ENCODE assay signal across 12 mouse cellular contexts in the genomic region with DNA sequence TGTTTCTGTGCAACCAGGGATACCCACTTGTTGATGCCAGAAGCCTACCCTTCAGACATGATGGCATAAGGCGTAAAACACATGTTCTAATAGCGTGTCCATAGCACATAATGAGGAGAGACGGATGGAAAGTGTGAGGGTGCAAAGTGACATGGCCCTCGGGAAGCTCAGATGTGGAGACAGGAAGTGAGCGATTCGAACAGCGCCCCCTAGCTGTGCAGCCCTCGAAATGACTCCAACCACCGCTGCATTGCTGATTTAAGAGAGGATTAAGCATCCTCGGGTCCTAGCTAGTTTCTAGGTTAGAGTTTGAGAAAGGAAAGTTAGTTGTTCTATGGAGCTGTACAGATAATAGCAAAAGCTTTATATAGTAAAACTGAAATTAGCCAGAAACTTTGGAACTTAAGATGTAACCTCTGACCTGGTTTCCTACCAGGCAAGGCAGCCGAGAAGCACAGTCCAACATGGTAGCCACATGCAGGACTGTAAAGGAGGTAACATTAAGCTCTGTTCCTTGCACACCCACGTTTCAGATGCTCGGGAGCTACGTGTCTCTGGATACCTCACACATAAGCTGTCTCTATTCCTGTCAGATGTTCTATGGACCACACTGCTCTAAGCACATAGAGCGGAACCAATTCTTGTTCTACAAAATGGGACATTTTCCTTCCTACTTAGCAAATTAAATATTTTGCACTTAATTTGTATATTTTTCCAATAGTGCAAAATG.
A peak's percentile ranks its signal among the peaks of the same experiment; 100 is the strongest.
DNase-seq lines count a peak whose midpoint lies in the region; ATAC-seq and TF ChIP-seq lines count a peak whose summit lies in the region.
"Had no signal": no experiment of that assay in that cellular context is flagged by ENCODE, and none has a peak within 500 bp of the region (broad histone marks: within the 10 kb centered on the region; RNA-seq: fewer than 3 reads in every experiment).

No protein-coding gene starts in this region.

- peak; percentile 3 for DNase-seq in thymus, adult 2 months
- DNase-seq in thymus, adult 18-20 months = no peak
- DNase-seq in testis, postnatal 10 days (ENCODE audit: low spot score) = peak; percentile 48
- DNase-seq in kidney, postnatal 4 days = no peak
- DNase-seq: right cerebral cortex, adult 18-20 months had no signal

- no peaks in the 10 kb centered on the region for H3K27me3 ChIP-seq in intestine, postnatal 0 days (replicated peaks; ENCODE audit: control insufficient read depth, insufficient read depth, low read length)
- no peaks in the 10 kb centered on the region for H3K27me3 ChIP-seq in intestine, embryonic 15.5 days (replicated peaks)
- H3K27me3 ChIP-seq in thymus, adult 2 months (ENCODE audit: control insufficient read depth, insufficient read depth, low read length) = no peaks in the 10 kb centered on the region
- H3K27me3 ChIP-seq: heart, embryonic 13.5 days; midbrain, embryonic 12.5 days had no signal

- no peak for ATAC-seq in intestine, postnatal 0 days
- no peak for ATAC-seq in intestine, embryonic 15.5 days
- ATAC-seq: hindbrain, embryonic 16.5 days had no signal

- 85% methylated on average over 15 of the region's 15 CpGs for WGBS in intestine, postnatal 0 days
- 88% methylated on average over 15 of the region's 15 CpGs for WGBS in intestine, embryonic 15.5 days
- 94% methylated on average over 15 of the region's 15 CpGs for WGBS in thymus, adult 2 months
- WGBS in bone marrow, adult 2 months = 82% methylated on average over 15 of the region's 15 CpGs

- peak; percentile 39 for TF ChIP-seq CTCF in intestine, postnatal 0 days (IDR thresholded peaks at IDR 0.05; ENCODE audit: low read depth)
- TF ChIP-seq CTCF in thymus, adult 2 months (IDR thresholded peaks at IDR 0.05; ENCODE audit: borderline replicate concordance, control insufficient read depth, extremely low read depth, insufficient read depth, low read length, poor library complexity) = 0 out of 2 replicates have a peak, but pooled peaks have one; percentile 24
- peak; percentile 24; the same call in 1 of the 2 replicates for TF ChIP-seq CTCF in bone marrow, adult 2 months (IDR thresholded peaks at IDR 0.05; ENCODE audit: control insufficient read depth, insufficient read depth, low read length)

- H3K27ac ChIP-seq in intestine, postnatal 0 days (ENCODE audit: low read depth, low read length) = no peak overlapping the region
- no peak overlapping the region for H3K27ac ChIP-seq in intestine, embryonic 15.5 days
- H3K27ac ChIP-seq in thymus, adult 2 months (ENCODE audit: control insufficient read depth, insufficient read depth, low read length) = no peak overlapping the region
- no peak overlapping the region for H3K27ac ChIP-seq in bone marrow, adult 2 months (ENCODE audit: control insufficient read depth, insufficient read depth, low read depth, low read length, poor library complexity)
- H3K27ac ChIP-seq: heart, embryonic 13.5 days; midbrain, embryonic 12.5 days had no signal

- H3K9ac ChIP-seq in intestine, postnatal 0 days (ENCODE audit: low read depth, low read length) = no peak overlapping the region
- H3K9ac ChIP-seq in intestine, embryonic 15.5 days = no peak overlapping the region
- H3K9ac ChIP-seq: heart, embryonic 13.5 days; midbrain, embryonic 12.5 days had no signal

- TF ChIP-seq POLR2A in thymus, adult 2 months (IDR thresholded peaks at IDR 0.05; ENCODE audit: control insufficient read depth, extremely low read depth, insufficient read depth, low read length, poor library complexity) = no peak
- TF ChIP-seq POLR2A in bone marrow, adult 2 months (IDR thresholded peaks at IDR 0.05; ENCODE audit: borderline replicate concordance, control insufficient read depth, low read depth, low read length) = no peak

- no peaks in the 10 kb centered on the region for H3K4me1 ChIP-seq in intestine, postnatal 0 days (replicated peaks; ENCODE audit: control insufficient read depth, insufficient read depth, low read length)
- H3K4me1 ChIP-seq in intestine, embryonic 15.5 days (replicated peaks) = no peaks in the 10 kb centered on the region
- no peaks in the 10 kb centered on the region for H3K4me1 ChIP-seq in thymus, adult 2 months (replicated peaks; ENCODE audit: control insufficient read depth, insufficient read depth, low read length)
- no peaks in the 10 kb centered on the region for H3K4me1 ChIP-seq in bone marrow, adult 2 months (ENCODE audit: control insufficient read depth, insufficient read depth, low read length)
- H3K4me1 ChIP-seq: heart, embryonic 13.5 days; midbrain, embryonic 12.5 days had no signal

- no peaks in the 10 kb centered on the region for H3K9me3 ChIP-seq in intestine, postnatal 0 days (ENCODE audit: control insufficient read depth)
- H3K9me3 ChIP-seq in intestine, embryonic 15.5 days = no peaks in the 10 kb centered on the region
- H3K9me3 ChIP-seq: heart, embryonic 13.5 days; midbrain, embryonic 12.5 days had no signal

- H3K36me3 ChIP-seq in intestine, postnatal 0 days (ENCODE audit: control insufficient read depth, insufficient read depth) = no peaks in the 10 kb centered on the region
- no peaks in the 10 kb centered on the region for H3K36me3 ChIP-seq in intestine, embryonic 15.5 days
- H3K36me3 ChIP-seq in thymus, adult 2 months (ENCODE audit: control insufficient read depth, insufficient read depth, low read length) = no peaks in the 10 kb centered on the region

- H3K4me3 ChIP-seq in intestine, postnatal 0 days (ENCODE audit: low read depth, low read length) = no peak overlapping the region
- no peak overlapping the region for H3K4me3 ChIP-seq in intestine, embryonic 15.5 days (replicated peaks)
- no peak overlapping the region for H3K4me3 ChIP-seq in thymus, adult 2 months (ENCODE audit: control insufficient read depth, insufficient read depth, low read length)
- no peak overlapping the region for H3K4me3 ChIP-seq in bone marrow, adult 2 months (replicated peaks; ENCODE audit: control insufficient read depth, low read depth, low read length)
- H3K4me3 ChIP-seq: erythroblast, embryonic 14.5 days; heart, embryonic 13.5 days; midbrain, embryonic 12.5 days had no signal

- H3K4me2 ChIP-seq in intestine, postnatal 0 days (replicated peaks; ENCODE audit: low read depth) = no peak overlapping the region
- no peak overlapping the region for H3K4me2 ChIP-seq in intestine, embryonic 15.5 days (replicated peaks)
- H3K4me2 ChIP-seq: heart, embryonic 13.5 days; midbrain, embryonic 12.5 days had no signal

Comparison
In these comparisons a context has a peak if more than half of its experiments do, and no peak if none do; other contexts are left out.
1. DNase-seq: peak in thymus, adult 2 months (single experiment) and testis, postnatal 10 days (single experiment); none in thymus, adult 18-20 months (0 of 2) and kidney, postnatal 4 days (0 of 2).
2. Peak in every context shown above with its lines, with median percentiles within 50 percentile points of each other: CTCF ChIP-seq.